Mouse (Mus musculus) testis, adult 2 months (tissue): ENCODE results near the gene Gm6583.

Source experiments
- CTCF ChIP-seq: fragments of 200-500 bp; IDR thresholded peaks from 2 replicates; pipeline ENCODE4 v1.5.1; 2012; ENCODE audit warnings: low read depth, mild to moderate bottlenecking, inconsistent platforms, low read length, moderate library complexity; ENCODE audit not compliant: control insufficient read depth, insufficient read depth, insufficient replicate concordance
- POLR2A ChIP-seq: fragments of 200-500 bp; IDR thresholded peaks from 2 replicates; pipeline ENCODE4 v1.6.1; 2012; ENCODE audit warnings: low read depth, mild to moderate bottlenecking, inconsistent platforms, low read length, moderate library complexity; ENCODE audit not compliant: control insufficient read depth

DNA sequence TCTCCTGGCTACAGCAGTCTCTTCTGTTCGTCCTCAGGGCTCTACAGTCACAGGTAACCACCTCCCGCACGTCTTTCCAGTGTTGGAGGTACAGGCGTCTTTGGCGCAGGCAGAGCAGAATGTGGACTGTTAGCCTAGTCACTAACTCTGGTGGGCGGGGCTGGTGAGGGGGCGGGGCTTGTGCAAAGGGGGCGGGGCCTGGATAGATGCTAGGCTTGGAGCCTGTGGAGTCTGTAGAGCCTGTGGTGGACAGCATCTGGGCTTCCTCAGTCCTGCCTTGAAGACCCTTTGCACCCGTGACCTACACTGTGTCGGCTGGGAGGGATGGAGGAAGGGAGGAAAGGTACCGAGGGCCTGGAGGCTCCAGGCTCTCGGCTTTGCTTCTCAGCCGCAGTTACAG lies at the start of gene Gm6583:
- TF ChIP-seq POLR2A (no peak; the same call in 1 of the 2 replicates), CTCF (no peak)
